Mouse (Mus musculus): ENCODE data around the gene Rad9a.

- TF ChIP-seq CTCF (IDR thresholded peaks at IDR 0.05; ENCODE audit: control insufficient read depth, insufficient read depth, low read length), result no peak
- TF ChIP-seq POLR2A (IDR thresholded peaks at IDR 0.05; ENCODE audit: borderline replicate concordance, control insufficient read depth, low read depth, low read length), result no peak
Observed at GRCm38 (mm10) chr19:4149283-4149682, 52.2 kb downstream of the Rad9a start.

Data from bone marrow, adult 2 months (tissue).